Mouse (Mus musculus) brain, embryonic 18.5 days (tissue): ENCODE data around the gene Psme2.
A peak's percentile ranks its signal among the peaks of the same experiment; 100 is the strongest.

Experiments
- DNase-seq: peaks from one replicate; pipeline ENCODE4 v3.0.0-alpha.2; 2012; ENCODE audit warnings: low read depth, low spot score

The Psme2 gene

DNA sequence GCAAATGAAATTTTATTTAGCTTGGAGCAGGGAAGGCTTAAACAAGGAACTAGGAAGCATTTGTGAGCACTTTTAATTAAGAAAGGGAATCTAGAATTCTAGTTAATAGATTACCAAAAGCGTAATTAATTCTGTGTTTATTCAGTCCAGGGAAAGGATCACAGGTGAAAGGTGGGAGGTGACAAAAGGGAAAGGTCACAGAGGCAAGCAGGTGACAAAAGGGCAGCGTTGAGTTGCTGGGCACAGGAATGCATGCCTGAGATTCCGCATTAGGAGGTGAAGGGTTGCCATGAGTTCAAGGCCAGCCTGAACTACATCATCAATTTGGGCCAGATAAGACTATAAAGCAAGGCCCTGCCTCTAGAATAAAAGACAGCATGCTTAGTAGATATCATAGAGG is 23.4 kb downstream of the Psme2 start:
- DNase-seq, result no peak

DNA sequence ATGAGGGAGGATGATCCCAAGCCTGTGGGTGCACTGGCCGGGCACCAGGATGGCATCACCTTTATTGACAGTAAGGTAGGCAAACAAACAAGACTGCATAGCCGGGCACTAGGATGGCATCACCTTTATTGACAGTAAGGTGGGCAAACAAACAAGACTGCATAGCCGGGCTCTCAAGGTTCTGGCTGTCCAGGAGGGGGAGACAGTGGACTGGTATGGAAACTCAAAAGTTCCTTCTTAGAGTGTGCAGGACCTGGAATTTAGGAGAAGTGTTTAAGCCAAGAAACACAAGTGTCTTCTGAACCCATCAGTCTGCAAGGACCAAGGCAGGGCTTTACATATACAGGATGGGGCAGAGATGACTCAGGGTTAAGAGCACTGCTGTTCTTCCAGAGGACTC is 25.2 kb downstream of the Psme2 start:
- no peak for DNase-seq

DNA sequence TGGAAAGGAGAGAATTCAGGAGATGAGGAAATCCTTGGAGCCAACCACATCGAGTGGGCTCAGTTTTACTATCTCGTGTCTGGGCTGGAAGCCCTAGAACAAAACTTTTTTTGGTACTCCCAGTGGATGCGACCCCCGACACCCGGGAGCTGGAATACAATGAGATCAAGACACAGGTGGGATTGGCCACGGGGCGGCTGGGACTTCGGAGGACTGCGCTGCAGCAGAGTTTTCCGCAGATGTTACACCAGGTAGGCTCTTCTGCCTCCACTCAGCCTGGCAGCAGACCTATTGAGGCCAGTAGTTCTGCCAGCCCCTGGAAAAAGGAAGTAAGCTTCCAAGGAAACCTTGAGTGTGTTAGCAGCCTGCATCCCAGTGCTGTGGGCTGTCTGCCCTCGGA is 27.7 kb downstream of the Psme2 start:
- no peak for DNase-seq

DNA sequence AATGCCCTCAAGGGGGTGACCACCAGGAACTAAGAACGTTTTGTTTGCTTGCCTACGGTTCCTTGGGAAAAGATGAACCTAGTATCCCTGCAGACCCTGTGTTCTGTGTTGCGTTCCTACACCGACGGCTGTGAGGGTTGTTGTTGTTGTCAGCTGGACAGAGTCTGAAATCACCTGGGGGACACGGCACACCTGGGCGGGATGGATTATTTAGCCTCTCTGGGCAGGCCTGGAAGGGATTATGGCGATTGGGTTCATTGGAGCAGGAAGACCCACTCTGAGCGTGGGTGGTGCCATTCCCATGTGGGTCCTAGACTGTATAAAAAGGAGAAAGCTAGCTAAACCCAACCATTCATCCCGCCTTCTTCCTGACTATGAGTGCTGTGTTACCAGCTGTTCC is 29.1 kb downstream of the Psme2 start:
- no peak for DNase-seq

DNA sequence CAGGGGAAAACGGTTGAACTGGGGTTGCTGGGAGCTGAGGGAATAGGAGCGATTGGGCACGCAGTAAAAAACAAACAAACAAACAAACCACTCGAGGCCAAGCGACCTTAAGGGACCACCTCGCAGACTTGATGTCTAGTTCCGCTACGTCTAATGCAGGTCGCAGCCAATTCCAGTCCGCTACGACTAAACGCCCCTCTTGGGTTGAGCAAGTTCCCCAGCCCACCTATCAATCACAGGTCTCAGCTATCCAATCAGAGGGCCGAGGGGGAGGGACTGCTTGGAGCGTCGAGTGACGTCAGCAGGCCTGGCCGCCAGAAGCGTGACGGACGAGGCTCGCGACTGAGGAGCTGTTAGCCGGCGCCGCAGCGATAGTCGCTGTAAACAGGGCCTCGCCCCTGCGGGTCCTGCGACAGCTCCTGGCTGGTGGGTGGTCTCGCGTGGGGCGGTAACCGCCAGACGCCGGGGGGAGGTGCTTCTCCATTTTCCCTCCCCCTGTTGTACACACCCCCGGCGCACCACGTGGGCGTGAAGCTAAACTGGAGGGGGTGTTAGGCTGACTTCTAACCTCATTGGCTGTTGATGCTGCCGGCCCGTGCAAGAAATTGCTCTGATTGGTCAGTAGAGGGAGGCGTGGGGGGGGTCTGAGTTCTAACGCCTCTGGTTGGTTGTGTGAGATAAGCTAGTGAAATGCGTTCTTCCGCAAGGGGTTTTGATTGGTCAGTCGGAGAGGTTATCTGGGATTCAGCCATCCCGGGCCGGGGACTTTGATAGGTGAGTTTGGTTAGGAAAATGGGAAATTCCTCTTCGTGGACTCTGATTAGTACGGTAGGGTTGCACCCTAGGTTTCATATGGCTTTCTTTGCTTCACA is 30.5 kb downstream of the Psme2 start, which contains the start of gene A730061H03Rik:
Gene A730061H03Rik (minus strand): TSS at position 205 of the 872 bp plus-strand sequence.
- DNase-seq, result peak; percentile 99

DNA sequence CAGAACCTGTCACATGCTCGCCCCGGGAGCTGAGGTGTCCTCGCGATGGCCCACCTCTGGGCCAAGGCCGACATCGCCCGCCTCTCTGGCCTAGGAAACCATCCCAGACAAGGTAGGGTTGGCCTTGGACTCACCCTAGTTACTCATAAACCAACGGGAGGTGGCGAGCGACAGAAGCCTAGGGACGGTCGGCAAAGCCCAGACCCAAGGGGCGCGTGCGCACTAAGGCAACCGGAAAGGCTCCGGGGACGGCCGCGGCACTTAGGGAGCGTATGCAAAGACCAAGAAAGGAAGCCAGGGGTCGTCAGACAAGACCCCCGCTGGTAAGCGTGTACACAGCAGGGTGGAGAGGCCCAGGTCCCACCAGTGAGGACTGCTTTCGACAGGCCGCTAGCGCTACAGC is 31.1 kb downstream of the Psme2 start, which contains the start of gene Dcaf11:
Gene Dcaf11 (plus strand): TSS at position 208 of the 403 bp plus-strand sequence.
- DNase-seq, result peak; percentile 87

DNA sequence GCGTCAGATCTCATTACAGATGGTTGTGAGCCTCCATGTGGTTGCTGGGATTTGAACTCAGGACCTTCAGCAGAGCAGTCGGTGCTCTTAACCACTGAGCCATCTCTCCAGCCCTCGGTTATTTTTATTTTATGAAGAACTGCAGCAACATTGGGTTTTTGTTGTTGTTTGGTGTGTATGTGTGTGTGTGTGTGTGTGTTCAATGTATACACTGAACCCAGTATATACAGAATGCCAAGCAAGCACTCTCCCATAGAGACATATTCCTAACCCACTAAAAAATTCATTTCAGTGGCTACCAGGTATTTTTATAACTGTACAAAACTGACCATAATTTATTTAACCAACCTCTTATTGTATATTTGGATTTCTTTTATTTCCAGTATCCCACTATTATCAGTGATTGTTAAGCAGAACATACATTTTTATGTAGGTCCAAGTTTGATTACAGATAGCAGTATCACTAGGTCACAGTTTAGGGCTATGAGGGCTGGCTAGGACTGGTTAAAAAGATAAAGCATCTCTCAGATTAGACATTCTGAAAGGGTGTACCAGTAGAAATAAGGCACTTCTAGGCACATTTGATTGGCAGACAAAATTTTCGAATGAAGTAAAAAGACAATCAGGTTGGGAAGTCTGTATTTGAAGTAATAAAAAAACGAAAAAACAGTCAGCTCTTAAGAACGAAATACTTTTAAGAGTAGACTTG is 32.0 kb downstream of the Psme2 start:
- no peak for DNase-seq

DNA sequence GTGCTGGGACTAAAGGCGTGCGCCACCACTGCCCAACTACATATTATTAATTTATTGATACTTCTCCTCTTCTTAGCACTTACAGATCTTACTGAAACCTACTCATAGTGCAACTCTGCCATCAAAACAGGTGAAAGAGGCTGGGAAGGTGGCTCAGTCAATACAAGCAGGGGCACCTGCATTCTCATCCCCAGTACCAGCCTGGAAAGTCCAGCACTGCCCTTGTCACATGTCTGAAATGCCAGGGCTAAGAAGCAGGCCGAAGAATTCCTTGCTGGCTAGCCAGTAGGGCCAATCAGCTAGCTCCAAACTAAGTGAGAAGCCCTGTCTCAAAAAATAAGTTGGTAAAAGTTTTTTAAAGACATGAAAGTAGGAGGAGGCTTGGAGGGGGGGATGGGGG is 33.3 kb downstream of the Psme2 start:
- DNase-seq, result no peak

DNA sequence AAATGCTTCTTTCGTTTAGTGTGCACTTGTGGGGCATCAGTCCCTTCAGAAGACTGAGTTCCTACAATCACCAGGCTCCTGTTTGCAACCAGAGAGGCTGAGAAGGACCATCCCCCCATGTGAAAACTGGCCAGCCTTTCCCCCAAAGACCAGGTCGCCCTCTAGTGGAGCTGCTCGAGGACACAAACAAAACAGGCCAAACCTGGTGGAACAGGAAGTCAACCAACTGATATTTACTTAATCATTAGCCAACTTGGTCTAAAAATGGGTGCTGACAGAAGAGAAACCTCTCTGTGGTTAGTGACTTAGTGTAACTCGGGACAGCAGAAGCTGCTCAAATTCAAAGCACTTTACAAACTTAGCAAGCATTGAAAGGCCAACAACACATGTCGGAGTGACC is 33.9 kb downstream of the Psme2 start:
- no peak for DNase-seq

DNA sequence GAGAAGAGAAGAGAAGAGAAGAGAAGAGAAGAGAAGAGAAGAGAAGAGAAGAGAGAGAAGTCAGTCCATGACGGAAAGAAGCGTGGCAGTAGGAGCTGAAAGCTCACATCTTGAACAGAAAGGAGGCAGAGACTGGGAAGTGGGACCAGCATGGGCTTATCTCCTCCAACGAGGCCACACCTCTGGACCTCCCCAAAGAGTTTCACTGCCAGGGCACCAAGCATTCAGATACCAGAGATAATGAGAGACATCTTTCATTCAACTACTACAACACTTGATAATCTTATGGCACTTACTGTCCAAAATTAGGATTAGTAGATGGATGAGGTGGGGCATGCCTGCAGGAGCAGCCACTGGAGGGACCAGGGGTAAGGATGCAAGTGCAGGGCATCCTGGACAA is 35.1 kb downstream of the Psme2 start:
- DNase-seq, result no peak

DNA sequence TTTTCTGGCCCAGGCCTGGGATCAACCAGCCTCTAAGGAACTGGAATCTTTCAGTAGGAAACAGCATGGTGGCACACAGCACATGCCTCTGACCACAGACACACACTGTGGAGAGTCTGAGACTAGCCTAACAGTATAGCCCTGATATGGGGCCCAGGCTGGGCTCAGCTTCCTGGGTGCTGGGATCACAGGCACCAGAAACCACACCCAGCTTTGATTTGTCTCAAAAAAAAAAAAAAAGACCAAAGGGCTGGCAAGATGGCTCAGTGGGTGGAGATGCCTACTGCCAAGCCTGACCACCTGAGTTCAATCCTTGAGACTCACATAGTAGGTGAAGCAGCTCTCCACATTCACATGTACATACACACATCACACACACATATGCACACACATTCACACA is 36.3 kb downstream of the Psme2 start:
- DNase-seq, result no peak

DNA sequence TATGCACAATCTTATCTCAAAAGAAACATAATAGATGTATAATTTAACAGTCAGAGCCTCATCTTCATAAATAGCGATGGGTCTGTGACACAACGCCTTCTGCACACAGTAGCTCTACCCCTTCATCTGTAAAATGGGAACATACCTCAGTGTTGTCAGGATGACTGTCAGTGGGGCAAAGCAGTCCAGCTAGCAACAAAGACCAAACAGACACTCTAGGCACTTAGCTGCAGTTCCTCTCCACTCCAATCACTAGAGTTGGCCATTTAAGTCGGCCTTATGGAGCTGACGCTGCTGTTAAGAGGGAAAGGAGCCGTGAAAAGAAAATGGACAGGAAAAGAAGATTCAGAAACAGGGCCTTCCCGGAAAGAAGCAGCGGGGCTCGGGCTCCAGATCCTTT is 39.1 kb downstream of the Psme2 start:
- DNase-seq, result no peak

DNA sequence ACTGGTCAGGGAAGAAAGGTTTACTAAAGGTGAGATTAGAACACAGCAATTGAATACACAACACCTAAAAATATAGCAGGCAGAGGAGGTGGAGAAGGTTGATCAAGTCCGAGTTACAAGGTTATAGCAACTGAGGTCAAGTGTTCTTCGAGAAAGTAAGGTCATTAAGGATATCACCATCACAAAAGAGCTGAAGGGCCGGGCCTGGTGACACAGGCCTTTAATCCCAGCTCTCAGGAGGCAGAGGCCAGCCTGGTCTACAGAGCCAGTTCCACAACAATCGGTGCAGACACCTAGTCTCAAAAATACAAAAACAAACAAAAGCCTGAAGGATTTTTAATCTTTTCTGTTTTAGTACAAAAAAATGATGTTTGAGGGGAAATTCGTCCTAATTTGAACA is 39.6 kb downstream of the Psme2 start:
- no peak for DNase-seq

DNA sequence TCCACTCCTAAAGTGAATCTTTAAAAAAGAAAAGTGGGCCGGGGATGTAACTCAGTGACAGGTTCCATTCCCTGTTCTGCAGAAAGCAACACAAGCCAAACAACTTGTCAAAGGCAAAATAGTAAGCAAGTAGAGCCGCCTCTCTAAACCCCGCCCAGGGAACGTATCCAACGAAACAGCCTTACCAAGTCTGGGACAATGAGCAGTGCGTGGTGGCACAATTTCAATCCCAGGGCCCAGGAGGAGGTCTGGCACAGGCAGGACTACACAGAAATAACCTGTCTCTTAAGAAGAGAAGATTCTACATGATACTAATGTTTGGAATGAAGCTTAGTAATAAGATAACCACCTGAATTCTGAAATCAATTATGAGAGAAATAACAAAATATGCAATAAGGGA is 40.7 kb downstream of the Psme2 start:
- DNase-seq, result no peak

DNA sequence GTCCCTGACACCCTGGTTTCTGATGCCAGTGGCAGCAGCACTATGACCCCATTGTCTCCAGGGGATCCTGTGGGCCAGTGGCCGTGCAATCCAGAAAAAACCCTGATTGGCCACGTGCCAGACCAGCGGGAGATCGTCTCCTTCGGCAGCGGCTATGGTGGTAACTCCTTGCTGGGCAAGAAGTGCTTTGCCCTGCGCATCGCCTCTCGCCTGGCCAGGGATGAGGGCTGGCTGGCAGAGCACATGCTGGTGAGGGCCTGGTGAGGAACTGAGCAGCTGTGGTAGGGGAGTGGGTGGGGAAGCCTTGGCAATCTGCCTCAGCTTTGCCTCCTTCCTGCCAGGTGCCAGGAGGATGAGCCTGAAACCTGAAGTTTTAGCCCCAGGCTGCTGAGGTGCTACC is 46.6 kb downstream of the Psme2 start:
- no peak for DNase-seq

DNA sequence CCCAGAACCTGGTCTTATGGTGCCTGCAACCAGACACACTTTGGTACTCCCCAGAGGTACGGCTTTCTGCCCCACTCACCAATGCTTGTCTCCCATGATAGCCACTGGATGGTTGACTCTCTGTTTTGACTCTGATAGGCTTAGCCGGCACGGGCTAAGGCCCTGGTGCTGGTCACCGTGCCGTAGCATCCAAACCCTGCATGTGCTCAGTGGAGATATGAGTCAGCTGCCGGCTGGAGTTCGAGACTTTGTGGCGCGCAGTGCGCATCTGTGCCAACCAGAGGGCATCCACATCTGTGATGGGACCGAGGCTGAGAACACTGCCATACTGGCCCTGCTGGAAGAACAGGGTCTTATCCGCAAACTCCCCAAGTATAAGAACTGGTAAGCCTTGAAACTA is 48.6 kb downstream of the Psme2 start:
- DNase-seq, result no peak

DNA sequence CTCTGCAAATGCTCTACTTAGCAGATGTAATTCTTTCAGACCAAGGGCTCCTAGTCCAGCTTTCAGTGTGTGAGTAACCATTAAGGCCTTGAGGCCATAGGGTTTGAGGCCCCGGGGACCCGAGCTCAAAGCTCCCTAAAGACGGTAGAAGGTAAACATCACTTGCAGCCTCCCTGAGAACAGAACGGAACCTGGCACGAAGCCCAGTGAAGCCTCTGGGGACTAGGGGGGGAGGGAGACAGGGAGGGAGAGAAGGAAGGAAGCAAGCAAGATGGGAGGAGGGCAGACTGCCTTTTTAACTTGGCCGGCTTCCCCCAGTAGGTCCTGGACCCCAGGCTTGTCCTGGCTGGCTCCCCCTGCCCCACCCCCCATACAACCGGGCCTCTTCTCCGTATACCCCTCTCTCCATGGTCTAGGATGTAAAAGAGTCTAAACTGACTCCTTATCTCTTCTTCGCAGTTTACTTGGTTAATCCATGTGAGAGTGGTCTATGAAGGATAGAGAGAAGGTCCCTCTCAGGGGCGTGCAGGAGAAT is 50.1 kb downstream of the Psme2 start:
- DNase-seq, result no peak

DNA sequence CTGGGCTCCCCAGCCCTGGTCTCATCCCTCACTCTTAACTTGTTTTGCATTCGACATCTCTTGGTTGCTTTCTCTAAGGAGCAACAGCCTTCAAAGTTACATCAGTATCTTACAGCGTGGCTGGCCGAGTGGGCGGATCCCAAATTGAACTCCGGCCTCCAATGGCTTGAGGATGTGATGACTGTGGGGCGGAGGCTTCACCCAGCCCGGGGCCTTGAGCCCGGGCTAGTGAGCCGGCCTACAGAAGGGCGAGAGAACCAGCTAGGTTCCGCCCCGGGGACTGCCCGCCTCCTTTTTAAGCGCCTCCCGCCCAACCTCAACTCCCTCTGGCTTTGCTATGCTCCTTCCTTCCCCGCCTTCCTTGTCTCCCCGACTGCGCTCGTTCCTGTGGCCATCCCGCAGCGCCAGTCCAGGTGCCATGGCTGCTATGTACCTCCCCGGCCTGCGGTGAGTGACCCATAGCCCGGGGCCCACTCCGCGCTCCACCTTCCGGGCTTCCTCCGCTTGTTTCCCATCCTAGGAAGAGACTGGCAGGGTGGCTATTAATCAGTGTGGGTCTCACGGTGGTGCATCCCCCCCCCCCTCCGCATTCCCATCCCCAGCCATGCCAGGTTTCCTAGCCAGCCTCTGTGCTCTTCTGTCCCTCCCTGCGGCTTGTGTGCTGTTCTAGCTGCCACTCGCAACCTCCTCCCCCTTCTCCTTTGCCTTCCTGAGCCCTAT is 50.7 kb downstream of the Psme2 start, which contains the start of gene Pck2:
Gene Pck2 (plus strand): TSS at position 200 of the 720 bp plus-strand sequence.
- no peak for DNase-seq
